Comparison of ENCODE assay signal across 15 mouse cellular contexts in genomic region chr11:85675244-85675643, GRCm38 (mm10).
DNase-seq lines count a peak whose midpoint lies in the region; ATAC-seq and TF ChIP-seq lines count a peak whose summit lies in the region.
"Had no signal": no experiment of that assay in that cellular context is flagged by ENCODE, and none has a peak within 500 bp of the region (broad histone marks: within the 10 kb centered on the region; RNA-seq: fewer than 3 reads in every experiment).

No protein-coding gene starts in this region.

- H3K4me3 ChIP-seq in hindbrain, embryonic 16.5 days (ENCODE audit: low read length): no peak overlapping the region
- no peak overlapping the region for H3K4me3 ChIP-seq in hindbrain, embryonic 14.5 days (replicated peaks; ENCODE audit: low read length)
- H3K4me3 ChIP-seq in midbrain, embryonic 10.5 days: no peak overlapping the region
- no peak overlapping the region for H3K4me3 ChIP-seq in midbrain, postnatal 0 days (ENCODE audit: low read depth, low read length)
- no peak overlapping the region for H3K4me3 ChIP-seq in lung, embryonic 15.5 days
- H3K4me3 ChIP-seq in stomach, postnatal 0 days (ENCODE audit: low read depth, low read length): no peak overlapping the region
- H3K4me3 ChIP-seq: embryonic facial prominence, embryonic 13.5 days; forebrain, embryonic 13.5 days; heart, embryonic 15.5 days had no signal

- DNase-seq in hindbrain, embryonic 14.5 days (ENCODE audit: low spot score): no peak
- DNase-seq in midbrain, embryonic 10.5 days (ENCODE audit: low spot score): no peak
- no peak for DNase-seq in midbrain, postnatal 0 days (ENCODE audit: low spot score)
- DNase-seq in stomach, postnatal 0 days (ENCODE audit: low spot score): no peak
- DNase-seq in T-cell, adult 2 months (ENCODE audit: low spot score): no peak
- DNase-seq: cerebellum, adult 9-10 months; gastrocnemius, postnatal 10 days; right cerebral cortex, postnatal 4 days had no signal

- no peak overlapping the region for H3K4me2 ChIP-seq in hindbrain, embryonic 16.5 days (ENCODE audit: low read length)
- no peak overlapping the region for H3K4me2 ChIP-seq in hindbrain, embryonic 14.5 days (replicated peaks)
- H3K4me2 ChIP-seq in midbrain, postnatal 0 days (ENCODE audit: low read depth, low read length, poor library complexity, severe bottlenecking): no peak overlapping the region
- H3K4me2 ChIP-seq in lung, embryonic 15.5 days: no peak overlapping the region
- no peak overlapping the region for H3K4me2 ChIP-seq in stomach, postnatal 0 days (replicated peaks; ENCODE audit: low read depth)
- H3K4me2 ChIP-seq: embryonic facial prominence, embryonic 13.5 days; forebrain, embryonic 13.5 days; heart, embryonic 15.5 days had no signal

- 36% methylated on average over 4 of the region's 4 CpGs for WGBS in hindbrain, embryonic 16.5 days
- 36% methylated on average over 4 of the region's 4 CpGs for WGBS in hindbrain, embryonic 14.5 days
- WGBS in midbrain, embryonic 10.5 days: 51% methylated on average over 4 of the region's 4 CpGs
- 44% methylated on average over 4 of the region's 4 CpGs for WGBS in midbrain, postnatal 0 days
- 13% methylated on average over 4 of the region's 4 CpGs for whole genome bisulfite sequencing in lung, embryonic 15.5 days
- WGBS in stomach, postnatal 0 days: 51% methylated on average over 4 of the region's 4 CpGs

- peak overlapping the region; percentile 32; the same call in 1 of the 2 replicates for H3K27ac ChIP-seq in hindbrain, embryonic 16.5 days (ENCODE audit: low read depth, low read length)
- H3K27ac ChIP-seq in hindbrain, embryonic 14.5 days: no peak overlapping the region
- H3K27ac ChIP-seq in midbrain, embryonic 10.5 days (replicated peaks): 0 out of 2 replicates have a peak overlapping the region, but pooled peaks have one; percentile 23
- no peak overlapping the region for H3K27ac ChIP-seq in midbrain, postnatal 0 days (ENCODE audit: low read depth, low read length)
- H3K27ac ChIP-seq in lung, embryonic 15.5 days: peak overlapping the region; percentile 81
- H3K27ac ChIP-seq in stomach, postnatal 0 days (replicated peaks): peak overlapping the region; percentile 63; the same call in 1 of the 2 replicates
- H3K27ac ChIP-seq: embryonic facial prominence, embryonic 13.5 days; forebrain, embryonic 13.5 days; heart, embryonic 15.5 days had no signal

- no peak overlapping the region for H3K9ac ChIP-seq in hindbrain, embryonic 16.5 days (ENCODE audit: low read depth, low read length)
- no peak overlapping the region for H3K9ac ChIP-seq in hindbrain, embryonic 14.5 days
- H3K9ac ChIP-seq in midbrain, postnatal 0 days (replicated peaks; ENCODE audit: low read length, poor library complexity, severe bottlenecking): no peak overlapping the region
- H3K9ac ChIP-seq in lung, embryonic 15.5 days: no peak overlapping the region
- no peak overlapping the region for H3K9ac ChIP-seq in stomach, postnatal 0 days (ENCODE audit: low read length)
- H3K9ac ChIP-seq: embryonic facial prominence, embryonic 13.5 days; forebrain, embryonic 13.5 days; heart, embryonic 15.5 days had no signal

- H3K27me3 ChIP-seq in hindbrain, embryonic 16.5 days (replicated peaks; ENCODE audit: control insufficient read depth, insufficient read depth, low read length): no peaks in the 10 kb centered on the region
- H3K27me3 ChIP-seq in hindbrain, embryonic 14.5 days (ENCODE audit: control insufficient read depth, insufficient read depth, low read length): no peaks in the 10 kb centered on the region
- 0 out of 2 replicates have a peak, but pooled peaks cover 2% of the 10 kb centered on the region for H3K27me3 ChIP-seq in midbrain, embryonic 10.5 days (ENCODE audit: low read depth, poor library complexity, severe bottlenecking)
- no peaks in the 10 kb centered on the region for H3K27me3 ChIP-seq in midbrain, postnatal 0 days (ENCODE audit: insufficient read depth, low read length)
- H3K27me3 ChIP-seq in lung, embryonic 15.5 days: no peaks in the 10 kb centered on the region
- H3K27me3 ChIP-seq in stomach, postnatal 0 days (ENCODE audit: control insufficient read depth, insufficient read depth, low read length): no peaks in the 10 kb centered on the region
- H3K27me3 ChIP-seq: heart, embryonic 15.5 days had no signal

- no peak for ATAC-seq in hindbrain, embryonic 16.5 days
- ATAC-seq in hindbrain, embryonic 14.5 days (ENCODE audit: low FRiP score): no peak
- no peak for ATAC-seq in midbrain, postnatal 0 days (ENCODE audit: low FRiP score)
- ATAC-seq in lung, embryonic 15.5 days (ENCODE audit: borderline replicate concordance, extremely low read depth, low FRiP score, low TSS enrichment): peak; percentile 81
- peak; percentile 26; the same call in 1 of the 2 replicates for ATAC-seq in stomach, postnatal 0 days (ENCODE audit: low FRiP score, low TSS enrichment)
- ATAC-seq in erythroid progenitor cell, adult 5-6 weeks (replicated peaks; ENCODE audit: low FRiP score, poor library complexity, severe bottlenecking): no peak
- ATAC-seq: CD4-positive, CD25-positive, alpha-beta regulatory T cell, adult 4 months; forebrain, embryonic 13.5 days had no signal

- no peak for TF ChIP-seq CTCF in midbrain, postnatal 0 days (IDR thresholded peaks at IDR 0.05)
- TF ChIP-seq CTCF in stomach, postnatal 0 days (IDR thresholded peaks at IDR 0.05; ENCODE audit: low read depth): no peak

- H3K9me3 ChIP-seq in hindbrain, embryonic 16.5 days (ENCODE audit: control insufficient read depth, low read length): no peaks in the 10 kb centered on the region
- no peaks in the 10 kb centered on the region for H3K9me3 ChIP-seq in hindbrain, embryonic 14.5 days (ENCODE audit: control insufficient read depth, low read length)
- no peaks in the 10 kb centered on the region for H3K9me3 ChIP-seq in midbrain, embryonic 10.5 days (replicated peaks)
- H3K9me3 ChIP-seq in midbrain, postnatal 0 days (ENCODE audit: low read length): no peaks in the 10 kb centered on the region
- no peaks in the 10 kb centered on the region for H3K9me3 ChIP-seq in lung, embryonic 15.5 days
- no peaks in the 10 kb centered on the region for H3K9me3 ChIP-seq in stomach, postnatal 0 days (ENCODE audit: control insufficient read depth, low read length)
- H3K9me3 ChIP-seq: embryonic facial prominence, embryonic 13.5 days; forebrain, embryonic 13.5 days; heart, embryonic 15.5 days had no signal

- no peak for TF ChIP-seq EP300 in stomach, postnatal 0 days (optimal IDR thresholded peaks at IDR 0.05)

- 0 out of 2 replicates have a peak, but pooled peaks cover 4% of the 10 kb centered on the region for H3K4me1 ChIP-seq in hindbrain, embryonic 16.5 days (ENCODE audit: control insufficient read depth, insufficient read depth, low read depth, low read length)
- H3K4me1 ChIP-seq in hindbrain, embryonic 14.5 days (replicated peaks; ENCODE audit: control insufficient read depth, insufficient read depth, low read length): peaks cover 9% of the 10 kb centered on the region; the same call in 1 of the 2 replicates
- H3K4me1 ChIP-seq in midbrain, embryonic 10.5 days: peaks cover 39% of the 10 kb centered on the region
- H3K4me1 ChIP-seq in midbrain, postnatal 0 days (ENCODE audit: insufficient read depth, low read length): no peaks in the 10 kb centered on the region
- peaks cover 51% of the 10 kb centered on the region for H3K4me1 ChIP-seq in lung, embryonic 15.5 days
- H3K4me1 ChIP-seq in stomach, postnatal 0 days (replicated peaks; ENCODE audit: control insufficient read depth, insufficient read depth): no peaks in the 10 kb centered on the region

- no peaks in the 10 kb centered on the region for H3K36me3 ChIP-seq in hindbrain, embryonic 16.5 days (ENCODE audit: control insufficient read depth, insufficient read depth, low read length)
- no peaks in the 10 kb centered on the region for H3K36me3 ChIP-seq in hindbrain, embryonic 14.5 days (replicated peaks; ENCODE audit: control insufficient read depth, insufficient read depth)
- no peaks in the 10 kb centered on the region for H3K36me3 ChIP-seq in midbrain, embryonic 10.5 days
- no peaks in the 10 kb centered on the region for H3K36me3 ChIP-seq in midbrain, postnatal 0 days (ENCODE audit: insufficient read depth, low read length)
- H3K36me3 ChIP-seq in lung, embryonic 15.5 days: no peaks in the 10 kb centered on the region
- H3K36me3 ChIP-seq in stomach, postnatal 0 days (ENCODE audit: control insufficient read depth, insufficient read depth, low read length): no peaks in the 10 kb centered on the region
- H3K36me3 ChIP-seq: embryonic facial prominence, embryonic 13.5 days; heart, embryonic 15.5 days had no signal

Comparison
In these comparisons a context has a peak if more than half of its experiments do, and no peak if none do; other contexts are left out.
1. H3K27ac ChIP-seq: peak in hindbrain, embryonic 16.5 days (single experiment), midbrain, embryonic 10.5 days (single experiment), lung, embryonic 15.5 days (single experiment) and stomach, postnatal 0 days (single experiment); none in hindbrain, embryonic 14.5 days (single experiment) and midbrain, postnatal 0 days (single experiment).
2. ATAC-seq: peak in lung, embryonic 15.5 days (single experiment) and stomach, postnatal 0 days (single experiment); none in hindbrain, embryonic 16.5 days (single experiment), hindbrain, embryonic 14.5 days (single experiment), midbrain, postnatal 0 days (single experiment) and erythroid progenitor cell, adult 5-6 weeks (single experiment).